Mouse (Mus musculus) urinary bladder, adult 18-20 months (tissue): ENCODE results near the gene 2310030G06Rik.

ENCODE experiments used
- DNase-seq, 2 experiments: peaks; one replicate each; pipeline ENCODE4 v3.0.0; 2022; ENCODE audit warnings: low spot score in 2 of 2, mixed read lengths in 2 of 2

2310030G06Rik gene

GRCm38 (mm10) chr9:50742744-50743143 is 3.6 kb downstream of the 2310030G06Rik start:
- DNase-seq = no peak

GRCm38 (mm10) chr9:50742261-50742660 is 4.1 kb downstream of the 2310030G06Rik start:
- no peak for DNase-seq

- no peak for DNase-seq
These were observed 5.2 kb downstream of the 2310030G06Rik start for GRCm38 (mm10) chr9:50740867-50741784.

GRCm38 (mm10) chr9:50738914-50739870 is 7.1 kb downstream of the 2310030G06Rik start, which contains the start of gene Dixdc1:
Gene Dixdc1, minus strand, starts transcription at chr9:50739517.
- peak; percentile 93 to 97 for DNase-seq

- DNase-seq = no peak
These were observed 11.3 kb downstream of the 2310030G06Rik start for GRCm38 (mm10) chr9:50734989-50735388.

GRCm38 (mm10) chr9:50732560-50732959 is 13.8 kb downstream of the 2310030G06Rik start:
- no peak for DNase-seq

GRCm38 (mm10) chr9:50729600-50729999 is 16.7 kb downstream of the 2310030G06Rik start:
- no peak for DNase-seq

- DNase-seq = peak in 1 of 2 experiments; percentile 34
These were observed 18.2 kb downstream of the 2310030G06Rik start for GRCm38 (mm10) chr9:50727925-50728651.

GRCm38 (mm10) chr9:50727171-50727924 is 19.0 kb downstream of the 2310030G06Rik start:
- DNase-seq = no peak

- DNase-seq = no peak
These were observed 20.3 kb downstream of the 2310030G06Rik start for GRCm38 (mm10) chr9:50725921-50726590.

GRCm38 (mm10) chr9:50724661-50725330 is 21.5 kb downstream of the 2310030G06Rik start:
- DNase-seq = no peak

GRCm38 (mm10) chr9:50724147-50724546 is 22.2 kb downstream of the 2310030G06Rik start:
- DNase-seq = no peak

- DNase-seq = peak; percentile 42 to 73
These were observed 22.9 kb downstream of the 2310030G06Rik start for GRCm38 (mm10) chr9:50723406-50723805.

GRCm38 (mm10) chr9:50722451-50722911 is 23.9 kb downstream of the 2310030G06Rik start:
- no peak for DNase-seq

- no peak for DNase-seq
These were observed 25.3 kb downstream of the 2310030G06Rik start for GRCm38 (mm10) chr9:50721061-50721460.

GRCm38 (mm10) chr9:50718878-50719277 is 27.5 kb downstream of the 2310030G06Rik start:
- no peak for DNase-seq

- no peak for DNase-seq
These were observed 32.1 kb downstream of the 2310030G06Rik start for GRCm38 (mm10) chr9:50714188-50714587.

- no peak for DNase-seq
These were observed 35.0 kb downstream of the 2310030G06Rik start for GRCm38 (mm10) chr9:50711337-50711736.

GRCm38 (mm10) chr9:50709108-50709507 is 37.2 kb downstream of the 2310030G06Rik start:
- no peak for DNase-seq
